Mouse (Mus musculus) brain, embryonic 14.5 days (tissue): ENCODE results near the gene Gsg1l2. TPM values are rescaled to one million over a fixed set of nuclear protein-coding genes. Genes with fewer than 3 reads are reported as not detected.

Experiments
- DNase-seq: peaks from one replicate; pipeline ENCODE4 v3.0.0-alpha.2; 2011; ENCODE audit warnings: low read depth
- CTCF ChIP-seq: fragments of 200-500 bp; IDR thresholded peaks from 2 replicates; pipeline ENCODE4 v1.5.1; 2012; ENCODE audit warnings: inconsistent platforms, mild to moderate bottlenecking, moderate library complexity, borderline replicate concordance; ENCODE audit not compliant: insufficient read depth, insufficient read length; ENCODE audit errors: extremely low read depth
- POLR2A ChIP-seq: fragments of 200-500 bp; IDR thresholded peaks from 2 replicates; pipeline ENCODE4 v1.6.1; 2012; ENCODE audit warnings: mild to moderate bottlenecking, inconsistent platforms, borderline replicate concordance; ENCODE audit not compliant: poor library complexity, insufficient read depth, insufficient read length, severe bottlenecking; ENCODE audit errors: extremely low read depth
- polyA plus RNA-seq: library from polyadenylated mRNA; depleted of rRNA; stranded (reverse); fragments of >200 nt; gene quantifications from 2 replicates; pipeline ENCODE4 v1.2.3, GENCODE M21; 2012; rRNA removed

The Gsg1l2 gene
- polyA plus RNA-seq, 1 experiment, result not detected

- DNase-seq, result peak; percentile 82
- no peak for TF ChIP-seq CTCF
- no peak for TF ChIP-seq POLR2A
Observed at GRCm38 (mm10) chr11:67821560-67821959, 47.2 kb downstream of the Gsg1l2 start.

GRCm38 (mm10) chr11:67828360-67829059 lies 54.1 kb downstream of the Gsg1l2 start:
- peak; percentile 30 for DNase-seq
- TF ChIP-seq POLR2A, result no peak
- TF ChIP-seq CTCF, result no peak

- no peak for TF ChIP-seq POLR2A
- no peak for TF ChIP-seq CTCF
- DNase-seq, result no peak
Observed at GRCm38 (mm10) chr11:67829530-67829929, 55.1 kb downstream of the Gsg1l2 start.

DNA sequence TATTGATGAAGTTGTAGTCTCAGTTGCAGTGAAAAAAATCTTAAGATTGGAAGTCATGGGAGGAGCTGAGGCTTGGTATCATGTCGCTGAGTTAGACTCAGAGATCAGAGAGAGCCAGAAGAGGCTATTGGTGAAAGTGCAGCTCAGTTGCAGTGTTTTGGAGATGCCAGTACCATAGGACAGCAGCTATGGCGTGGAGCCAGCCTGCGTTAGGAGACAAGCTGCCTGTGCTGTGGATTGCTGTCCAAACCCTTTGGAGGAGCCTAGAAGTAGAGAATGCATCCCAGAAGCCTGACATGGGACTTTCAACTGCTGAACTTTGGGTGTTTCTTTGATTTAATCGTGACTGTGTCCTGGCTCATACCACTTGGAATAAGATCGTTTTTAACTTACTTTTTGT lies 57.4 kb downstream of the Gsg1l2 start:
- TF ChIP-seq CTCF, result no peak
- no peak for TF ChIP-seq POLR2A
- DNase-seq, result no peak

DNA sequence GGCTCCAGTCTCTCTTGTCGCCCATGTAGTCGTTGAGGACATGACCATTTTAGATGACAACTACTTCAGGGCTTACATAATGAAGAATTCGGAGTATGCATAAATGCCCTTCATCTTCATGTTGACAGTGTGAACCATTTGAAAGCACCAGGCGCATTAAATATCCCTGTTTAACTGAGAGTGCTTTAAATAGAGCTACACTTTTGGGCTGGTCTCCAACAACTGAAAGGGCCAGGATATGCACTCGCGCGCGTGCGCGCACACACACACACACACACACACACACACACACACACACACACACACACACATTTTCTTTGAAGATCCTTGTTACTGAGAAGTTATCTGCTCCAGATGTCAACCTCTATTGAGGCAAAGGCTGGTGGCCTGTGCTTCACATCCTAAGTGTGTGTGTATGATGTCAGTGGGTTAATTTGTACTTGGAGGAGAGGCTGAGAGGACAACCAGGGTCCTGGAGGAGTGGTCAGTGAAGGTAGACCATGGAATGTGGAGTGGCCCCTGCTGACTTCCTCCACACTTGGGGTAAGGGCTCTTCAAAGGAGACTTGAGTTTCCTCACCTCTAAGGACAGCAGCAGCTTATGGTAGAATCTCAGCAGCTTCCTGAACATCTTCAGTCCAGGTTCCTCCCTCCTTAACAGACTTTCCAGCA lies 61.1 kb downstream of the Gsg1l2 start:
- TF ChIP-seq CTCF, result no peak
- TF ChIP-seq POLR2A, result no peak
- DNase-seq, result no peak

Other genes with a start within 250 kb of the Gsg1l2 start
- 0.21 and 0.28 TPM in 2 replicates for gene Rcvrn, start 79.3 kb upstream of the Gsg1l2 start, polyA plus RNA-seq
- gene Glp2r, start 3.5 kb upstream of the Gsg1l2 start, polyA plus RNA-seq, result 0.04 and 0.05 TPM in 2 replicates
- 0.10 TPM in 1 of 2 replicates, not detected in the other for gene Dhrs7c, start 23.6 kb downstream of the Gsg1l2 start, polyA plus RNA-seq
- gene Usp43, start 147.5 kb downstream of the Gsg1l2 start, polyA plus RNA-seq, result 1.4 and 1.6 TPM in 2 replicates
- 2.3 and 3.2 TPM in 2 replicates for gene Cfap52, start 191.0 kb downstream of the Gsg1l2 start, polyA plus RNA-seq
- 20.6 and 23.4 TPM in 2 replicates for gene Stx8, start 191.6 kb downstream of the Gsg1l2 start, polyA plus RNA-seq